15 mouse cellular contexts compared by ENCODE assay signal in the genomic region with DNA sequence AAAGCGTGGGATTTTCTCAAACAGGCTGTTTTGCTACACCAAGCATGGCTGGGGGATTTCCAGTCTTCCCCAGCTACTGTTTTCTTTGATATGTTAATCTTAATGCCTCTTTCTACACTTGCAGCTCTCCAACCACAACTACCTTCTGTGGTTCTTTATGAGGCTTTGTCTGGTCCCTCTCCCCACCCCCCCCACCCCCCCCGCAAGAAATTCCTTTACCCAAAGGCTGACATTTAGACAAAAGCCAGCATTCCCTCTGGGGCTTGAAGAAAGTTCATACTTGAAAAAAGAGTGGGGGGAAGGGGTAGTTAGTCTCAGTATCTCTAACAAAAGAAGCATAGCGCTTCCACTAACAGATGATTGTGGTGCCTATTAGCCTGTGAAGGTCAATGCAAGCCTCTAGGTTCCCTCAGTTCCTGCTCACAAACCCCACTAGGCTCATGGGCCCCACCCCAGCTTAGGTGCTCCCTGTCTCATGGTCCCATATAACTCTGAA. TPM values are rescaled to one million over a fixed set of nuclear protein-coding genes. Genes with fewer than 3 reads are reported as not detected.
A peak's percentile ranks its signal among the peaks of the same experiment; 100 is the strongest.
DNase-seq lines count a peak whose midpoint lies in the region; ATAC-seq lines count a peak whose summit lies in the region.
"Had no signal": no experiment of that assay in that cellular context is flagged by ENCODE, and none has a peak within 500 bp of the region (broad histone marks: within the 10 kb centered on the region; RNA-seq: fewer than 3 reads in every experiment).

No protein-coding gene starts in this region.

- WGBS in neural tube, embryonic 11.5 days: 12% methylated on average over 3 of the region's 3 CpGs
- 6% methylated on average over 3 of the region's 3 CpGs for WGBS in hindbrain, embryonic 13.5 days

- ATAC-seq in neural tube, embryonic 11.5 days (ENCODE audit: insufficient read depth, low FRiP score, low TSS enrichment): peak; percentile 91
- peak; percentile 63; the same call in 1 of the 2 replicates for ATAC-seq in hindbrain, embryonic 13.5 days (ENCODE audit: low FRiP score)
- ATAC-seq: intestine, embryonic 15.5 days had no signal

- no peak overlapping the region for H3K9ac ChIP-seq in neural tube, embryonic 11.5 days (ENCODE audit: low read length)
- no peak overlapping the region for H3K9ac ChIP-seq in hindbrain, embryonic 13.5 days
- H3K9ac ChIP-seq: heart, embryonic 12.5 days; intestine, embryonic 15.5 days; liver, embryonic 15.5 days had no signal

- no peak overlapping the region for H3K4me2 ChIP-seq in neural tube, embryonic 11.5 days (ENCODE audit: low read depth)
- no peak overlapping the region for H3K4me2 ChIP-seq in hindbrain, embryonic 13.5 days
- H3K4me2 ChIP-seq: heart, embryonic 12.5 days; intestine, embryonic 15.5 days; liver, embryonic 15.5 days had no signal

- H3K36me3 ChIP-seq in neural tube, embryonic 11.5 days (ENCODE audit: control insufficient read depth, insufficient read depth, low read length): no peaks in the 10 kb centered on the region
- no peaks in the 10 kb centered on the region for H3K36me3 ChIP-seq in hindbrain, embryonic 13.5 days
- no peaks in the 10 kb centered on the region for H3K36me3 ChIP-seq in splenic B cell, adult 2 months (ENCODE audit: control insufficient read depth, insufficient read depth, low read length, poor library complexity, severe bottlenecking)
- H3K36me3 ChIP-seq: heart, embryonic 12.5 days; intestine, embryonic 15.5 days; liver, embryonic 15.5 days had no signal

- DNase-seq in neural tube, embryonic 11.5 days (ENCODE audit: low spot score): peak; percentile 11
- no peak for DNase-seq in neural tube, embryonic 10.5 days (ENCODE audit: extremely low spot score, low spot score)
- DNase-seq in splenic B cell, adult 2 months (ENCODE audit: low read depth, low spot score): peak; percentile 13
- DNase-seq in gastrocnemius, postnatal 25 days: no peak
- DNase-seq in urinary bladder, postnatal 4 days (ENCODE audit: low spot score in 2 of 2): no peak
- DNase-seq in left cerebral cortex, adult 9 months (ENCODE audit: low spot score in 2 of 2): no peak
- DNase-seq: adrenal gland, adult 8-10 months; cerebellum, adult 11-12 months; gastrocnemius, adult 2 months; left cerebral cortex, postnatal 4 days had no signal

- no peak overlapping the region for H3K27ac ChIP-seq in neural tube, embryonic 11.5 days (ENCODE audit: low read depth, low read length)
- peak overlapping the region; percentile 27; the same call in 1 of the 2 replicates for H3K27ac ChIP-seq in brown adipose tissue, adult 24 weeks (replicated peaks; ENCODE audit: low read depth, low read length)
- H3K27ac ChIP-seq in hindbrain, embryonic 13.5 days: no peak overlapping the region
- H3K27ac ChIP-seq: gastrocnemius, adult 2 months; intestine, embryonic 15.5 days; liver, embryonic 15.5 days had no signal

- H3K9me3 ChIP-seq in neural tube, embryonic 11.5 days (ENCODE audit: control insufficient read depth, low read length): no peaks in the 10 kb centered on the region
- no peaks in the 10 kb centered on the region for H3K9me3 ChIP-seq in hindbrain, embryonic 13.5 days
- H3K9me3 ChIP-seq: heart, embryonic 12.5 days; intestine, embryonic 15.5 days; liver, embryonic 15.5 days had no signal

- H3K4me3 ChIP-seq in neural tube, embryonic 11.5 days (ENCODE audit: low read depth, low read length): no peak overlapping the region
- H3K4me3 ChIP-seq in brown adipose tissue, adult 24 weeks (ENCODE audit: insufficient read depth, low read depth, low read length): no peak overlapping the region
- H3K4me3 ChIP-seq in hindbrain, embryonic 13.5 days: no peak overlapping the region
- H3K4me3 ChIP-seq: gastrocnemius, adult 2 months; heart, embryonic 12.5 days; intestine, embryonic 15.5 days; liver, embryonic 15.5 days had no signal

- no peaks in the 10 kb centered on the region for H3K27me3 ChIP-seq in neural tube, embryonic 11.5 days (ENCODE audit: control insufficient read depth, insufficient read depth, low read length)
- no peaks in the 10 kb centered on the region for H3K27me3 ChIP-seq in hindbrain, embryonic 13.5 days
- no peaks in the 10 kb centered on the region for H3K27me3 ChIP-seq in splenic B cell, adult 2 months (ENCODE audit: control insufficient read depth, insufficient read depth, low read length, poor library complexity, severe bottlenecking)
- H3K27me3 ChIP-seq: heart, embryonic 12.5 days; intestine, embryonic 15.5 days; liver, embryonic 15.5 days had no signal

- H3K4me1 ChIP-seq in neural tube, embryonic 11.5 days (ENCODE audit: control insufficient read depth, insufficient read depth, low read length): no peaks in the 10 kb centered on the region
- H3K4me1 ChIP-seq in brown adipose tissue, adult 24 weeks (ENCODE audit: control insufficient read depth, insufficient read depth, insufficient read length, low read length): peaks cover 3% of the 10 kb centered on the region; the same call in 1 of the 2 replicates
- no peaks in the 10 kb centered on the region for H3K4me1 ChIP-seq in hindbrain, embryonic 13.5 days (replicated peaks)
- H3K4me1 ChIP-seq: intestine, embryonic 15.5 days; liver, embryonic 15.5 days had no signal

RNA-seq across cellular contexts. Expression of a gene that starts 50.9 kb away (rescaled TPM):
- 58.7 and 60.9 TPM in 2 replicates for polyA plus RNA-seq in neural tube, embryonic 11.5 days (2014; fragmentation: Nextera tagmentation; extraction: Ambion mirVana)
- polyA plus RNA-seq in brown adipose tissue, adult 24 weeks (2012; ENCODE audit: insufficient read depth, insufficient read length, missing spikeins): 48.0 and 56.2 TPM in 2 replicates
- 67.9 and 68.2 TPM in 2 replicates for polyA plus RNA-seq in hindbrain, embryonic 13.5 days (2015; fragmentation: Nextera tagmentation; extraction: Ambion mirVana)
- total RNA-seq in gastrocnemius, postnatal 25 days (2021): 10 to 100 TPM; 25.8 TPM

Comparison
In these comparisons a context has a peak if more than half of its experiments do, and no peak if none do; other contexts are left out.
1. DNase-seq: peak in neural tube, embryonic 11.5 days (single experiment) and splenic B cell, adult 2 months (single experiment); none in neural tube, embryonic 10.5 days (single experiment), gastrocnemius, postnatal 25 days (single experiment), urinary bladder, postnatal 4 days (0 of 2) and left cerebral cortex, adult 9 months (0 of 2).